Mouse (Mus musculus) T-cell, adult 2 months (primary cell): ENCODE results near the gene Olfr1109.

Experiments
- DNase-seq: peaks from one replicate; pipeline ENCODE4 v3.0.0; 2022; ENCODE audit warnings: low spot score

Gene Olfr1109

DNA sequence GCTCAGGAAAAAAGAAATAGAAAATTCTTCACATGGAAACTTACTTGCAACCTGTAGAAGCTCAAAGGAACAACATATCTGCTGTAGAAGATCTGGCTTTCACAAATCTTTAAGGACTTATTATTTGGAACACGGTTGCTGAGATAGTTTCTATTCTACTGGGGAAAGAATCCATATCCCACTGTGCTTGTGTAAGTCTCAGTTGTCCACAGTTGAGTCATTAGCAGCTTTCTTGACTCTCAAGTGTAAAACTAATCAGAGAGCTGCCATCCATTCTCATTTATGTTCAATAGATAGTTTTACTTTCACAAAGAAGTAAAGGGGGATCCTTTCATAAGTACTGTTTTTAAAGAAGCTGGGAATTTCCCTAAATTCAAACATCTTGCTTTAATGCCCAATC lies at the start of gene Olfr1109:
Olfr1109 (minus strand) TSS at position 101 of the 400 bp plus-strand sequence.
- DNase-seq, result no peak

DNA sequence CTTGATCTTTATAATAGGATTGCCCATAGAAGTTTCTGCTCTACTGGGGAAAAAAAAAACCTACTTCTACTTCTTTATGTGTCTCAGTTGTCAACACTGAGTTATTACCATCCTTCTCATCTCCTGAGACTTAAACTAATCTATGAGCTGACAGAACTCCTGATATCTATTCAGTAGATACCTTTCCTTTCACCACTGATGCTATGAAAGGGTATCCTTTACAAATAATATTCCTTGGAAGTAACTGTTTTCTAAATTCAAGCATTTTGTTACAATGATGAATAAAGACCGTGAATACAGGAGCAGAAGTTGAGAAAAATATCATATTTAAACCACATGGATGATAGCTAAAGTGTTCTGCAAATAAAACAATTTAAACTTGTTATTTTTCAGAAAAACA lies 44.4 kb upstream of the Olfr1109 start, which contains the start of gene Olfr1110:
Olfr1110 (minus strand) TSS at position 101 of the 400 bp plus-strand sequence.
- no peak for DNase-seq

DNA sequence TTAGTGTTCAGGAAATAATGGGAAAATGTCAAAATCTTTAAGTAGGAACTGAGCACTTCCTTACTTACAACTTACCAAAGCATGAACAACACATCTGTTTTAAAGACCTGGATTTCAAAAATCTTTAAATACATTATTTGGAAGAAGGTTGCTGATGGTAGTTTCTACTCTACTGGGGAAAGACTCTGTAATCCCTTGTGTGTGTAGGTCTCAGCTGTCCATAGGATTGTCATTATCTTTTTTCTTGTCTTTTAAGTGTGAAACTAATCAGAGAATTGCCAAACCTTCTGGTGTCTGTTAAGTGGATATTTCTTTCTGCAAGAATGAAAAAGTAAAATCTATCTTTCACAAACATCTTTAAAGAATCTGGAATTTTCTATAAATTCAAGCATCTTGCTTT lies 18.7 kb upstream of the Olfr1109 start, which contains the start of gene Olfr259:
Olfr259 (minus strand) TSS at position 101 of the 400 bp plus-strand sequence.
- DNase-seq, result no peak

DNA sequence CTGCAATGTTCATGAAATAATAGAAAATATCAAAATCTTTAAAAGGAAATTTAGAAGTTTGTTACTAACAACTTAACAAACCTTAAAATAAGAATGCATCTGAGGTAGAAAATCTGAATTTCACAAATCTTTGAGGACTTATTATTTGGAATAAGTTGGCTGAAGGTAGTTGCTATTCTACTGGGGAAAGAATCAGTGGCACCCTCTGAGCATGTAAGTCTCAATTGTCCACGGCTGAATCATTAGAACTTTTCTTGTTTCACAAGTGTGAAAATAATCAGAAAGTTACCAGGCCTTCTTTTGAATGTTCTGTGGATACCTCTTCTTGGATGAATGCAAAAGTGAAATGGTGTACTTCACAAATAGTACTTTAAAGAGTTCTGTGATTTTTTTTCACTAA lies 20.1 kb downstream of the Olfr1109 start, which contains the start of gene Olfr1107:
Olfr1107 (minus strand) TSS at position 101 of the 400 bp plus-strand sequence.
- no peak for DNase-seq

DNA sequence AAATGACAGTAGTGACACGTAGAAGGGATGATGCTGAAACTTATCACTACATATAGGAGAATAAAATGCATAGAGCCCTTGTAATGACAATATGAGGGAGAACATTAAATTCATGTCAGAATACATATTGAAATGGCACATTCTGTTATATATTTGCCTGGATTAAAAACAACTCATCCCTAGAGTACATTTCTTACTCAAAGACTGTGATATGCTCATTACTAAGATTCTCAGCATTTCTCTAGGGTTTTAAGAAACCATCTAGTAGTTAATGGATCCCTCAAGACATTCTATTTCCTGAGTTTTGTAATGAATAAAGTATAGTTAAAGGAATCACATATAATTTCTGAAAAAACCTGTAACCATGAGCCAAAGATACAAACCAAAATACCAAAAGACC lies 43.6 kb downstream of the Olfr1109 start, which contains the start of gene Olfr1106:
Olfr1106 (minus strand) TSS at position 101 of the 400 bp plus-strand sequence.
- no peak for DNase-seq
